9 mouse cellular contexts compared by ENCODE assay signal in genomic region chr5:107001396-107002090, GRCm38 (mm10). TPM values are rescaled to one million over a fixed set of nuclear protein-coding genes. Genes with fewer than 3 reads are reported as not detected.
DNase-seq lines count a peak whose midpoint lies in the region; ATAC-seq and TF ChIP-seq lines count a peak whose summit lies in the region.
"Had no signal": no experiment of that assay in that cellular context is flagged by ENCODE, and none has a peak within 500 bp of the region (broad histone marks: within the 10 kb centered on the region; RNA-seq: fewer than 3 reads in every experiment).

No protein-coding gene starts in this region.

- no peaks in the 10 kb centered on the region for H3K9me3 ChIP-seq in kidney, postnatal 0 days (replicated peaks; ENCODE audit: low read length)
- H3K9me3 ChIP-seq in embryonic facial prominence, embryonic 14.5 days (ENCODE audit: control insufficient read depth, low read length), result peaks cover 3% of the 10 kb centered on the region; the same call in 1 of the 2 replicates
- 0 out of 2 replicates have a peak, but pooled peaks cover 7% of the 10 kb centered on the region for H3K9me3 ChIP-seq in lung, postnatal 0 days (ENCODE audit: low read length)

- DNase-seq in kidney, postnatal 0 days (ENCODE audit: low spot score), result no peak
- no peak for DNase-seq in kidney, postnatal 36 days
- peak; percentile 25 for DNase-seq in R1 (ENCODE audit: low read depth, low spot score)
- DNase-seq in embryonic facial prominence, embryonic 14.5 days (ENCODE audit: low spot score), result peak; percentile 72
- peak; percentile 85 for DNase-seq in lung, postnatal 0 days (ENCODE audit: low spot score)
- DNase-seq in cerebellum, adult 11-12 months, result no peak
- no peak for DNase-seq in spleen, postnatal 36 days (ENCODE audit: low spot score in 2 of 2)
- DNase-seq: kidney, postnatal 10 days had no signal

- no peak overlapping the region for H3K27ac ChIP-seq in kidney, postnatal 0 days
- H3K27ac ChIP-seq in embryonic facial prominence, embryonic 14.5 days (replicated peaks; ENCODE audit: low read depth, low read length), result peak overlapping the region; percentile 49
- peak overlapping the region; percentile 72 for H3K27ac ChIP-seq in lung, postnatal 0 days (ENCODE audit: low read length)
- H3K27ac ChIP-seq: macrophage had no signal

- TF ChIP-seq EP300 in lung, postnatal 0 days (IDR thresholded peaks at IDR 0.05), result peak; percentile 34; the same call in 1 of the 2 replicates

- no peak overlapping the region for H3K9ac ChIP-seq in kidney, postnatal 0 days (ENCODE audit: low read depth, low read length)
- no peak overlapping the region for H3K9ac ChIP-seq in embryonic facial prominence, embryonic 14.5 days (ENCODE audit: low read depth, low read length)
- no peak overlapping the region for H3K9ac ChIP-seq in lung, postnatal 0 days (replicated peaks; ENCODE audit: low read depth)

- 0 out of 2 replicates have a peak, but pooled peaks have one; percentile 36 for ATAC-seq in kidney, postnatal 0 days (replicated peaks; ENCODE audit: low FRiP score, low read depth)
- peak; percentile 87 for ATAC-seq in embryonic facial prominence, embryonic 14.5 days (ENCODE audit: low read depth)
- peak; percentile 95 for ATAC-seq in lung, postnatal 0 days

- 0 out of 2 replicates have a peak, but pooled peaks cover 6% of the 10 kb centered on the region for H3K4me1 ChIP-seq in kidney, postnatal 0 days (replicated peaks; ENCODE audit: insufficient read depth, low read length)
- H3K4me1 ChIP-seq in embryonic facial prominence, embryonic 14.5 days (ENCODE audit: control insufficient read depth, insufficient read depth, low read length), result peaks cover 17% of the 10 kb centered on the region
- H3K4me1 ChIP-seq in lung, postnatal 0 days (ENCODE audit: insufficient read depth, low read depth, low read length), result no peaks in the 10 kb centered on the region

- no peak for TF ChIP-seq CTCF in kidney, postnatal 0 days (IDR thresholded peaks at IDR 0.05; ENCODE audit: low read depth)
- 0 out of 2 replicates have a peak, but pooled peaks have one; percentile 2 for TF ChIP-seq CTCF in lung, postnatal 0 days (IDR thresholded peaks at IDR 0.05)

- no peaks in the 10 kb centered on the region for H3K36me3 ChIP-seq in kidney, postnatal 0 days (ENCODE audit: insufficient read depth, low read length)
- no peaks in the 10 kb centered on the region for H3K36me3 ChIP-seq in embryonic facial prominence, embryonic 14.5 days (ENCODE audit: control insufficient read depth, insufficient read depth, low read length)
- H3K36me3 ChIP-seq in lung, postnatal 0 days (ENCODE audit: insufficient read depth, low read length), result no peaks in the 10 kb centered on the region

- 59% methylated on average over 11 of the region's 11 CpGs for WGBS in kidney, postnatal 0 days
- WGBS in embryonic facial prominence, embryonic 14.5 days, result 32% methylated on average over 11 of the region's 11 CpGs
- 40% methylated on average over 11 of the region's 11 CpGs for WGBS in lung, postnatal 0 days

- no peak overlapping the region for H3K4me2 ChIP-seq in kidney, postnatal 0 days (ENCODE audit: low read length)
- H3K4me2 ChIP-seq in embryonic facial prominence, embryonic 14.5 days (ENCODE audit: low read depth, low read length), result 0 out of 2 replicates have a peak overlapping the region, but pooled peaks have one; percentile 4
- no peak overlapping the region for H3K4me2 ChIP-seq in lung, postnatal 0 days (replicated peaks; ENCODE audit: low read depth, low read length)

- no peaks in the 10 kb centered on the region for H3K27me3 ChIP-seq in kidney, postnatal 0 days (ENCODE audit: insufficient read depth, low read length)
- no peaks in the 10 kb centered on the region for H3K27me3 ChIP-seq in embryonic facial prominence, embryonic 14.5 days (replicated peaks; ENCODE audit: control insufficient read depth, insufficient read depth, low read length)
- H3K27me3 ChIP-seq in lung, postnatal 0 days (replicated peaks; ENCODE audit: insufficient read depth, low read length), result no peaks in the 10 kb centered on the region

- no peak overlapping the region for H3K4me3 ChIP-seq in kidney, postnatal 0 days (replicated peaks; ENCODE audit: low read depth, low read length)
- H3K4me3 ChIP-seq in embryonic facial prominence, embryonic 14.5 days (ENCODE audit: low read depth, low read length), result no peak overlapping the region
- no peak overlapping the region for H3K4me3 ChIP-seq in lung, postnatal 0 days (ENCODE audit: low read depth, low read length)

RNA-seq across cellular contexts. Expression of gene Cdc7, which starts 37.4 kb away (rescaled TPM):
- 14.8 and 19.0 TPM in 2 replicates for polyA plus RNA-seq in kidney, postnatal 0 days (2015; fragmentation: Nextera tagmentation; extraction: Ambion mirVana)
- polyA plus RNA-seq in embryonic facial prominence, embryonic 14.5 days (2014; fragmentation: Nextera tagmentation; extraction: Ambion mirVana), result 35.0 and 40.0 TPM in 2 replicates
- 4.3 and 5.2 TPM in 2 replicates for polyA plus RNA-seq in lung, postnatal 0 days (2015; fragmentation: Nextera tagmentation; extraction: Ambion mirVana)

Comparison
In these comparisons a context has a peak if more than half of its experiments do, and no peak if none do; other contexts are left out.
1. ATAC-seq: peak in every context shown above with its lines; median percentile 95 in lung, postnatal 0 days; 87 in embryonic facial prominence, embryonic 14.5 days; 36 in kidney, postnatal 0 days.
2. DNase-seq: peak in R1 (single experiment), embryonic facial prominence, embryonic 14.5 days (single experiment) and lung, postnatal 0 days (single experiment); none in kidney, postnatal 0 days (single experiment), kidney, postnatal 36 days (0 of 2), cerebellum, adult 11-12 months (single experiment) and spleen, postnatal 36 days (0 of 2).